ENCODE assay signal across 11 mouse cellular contexts in the genomic region with DNA sequence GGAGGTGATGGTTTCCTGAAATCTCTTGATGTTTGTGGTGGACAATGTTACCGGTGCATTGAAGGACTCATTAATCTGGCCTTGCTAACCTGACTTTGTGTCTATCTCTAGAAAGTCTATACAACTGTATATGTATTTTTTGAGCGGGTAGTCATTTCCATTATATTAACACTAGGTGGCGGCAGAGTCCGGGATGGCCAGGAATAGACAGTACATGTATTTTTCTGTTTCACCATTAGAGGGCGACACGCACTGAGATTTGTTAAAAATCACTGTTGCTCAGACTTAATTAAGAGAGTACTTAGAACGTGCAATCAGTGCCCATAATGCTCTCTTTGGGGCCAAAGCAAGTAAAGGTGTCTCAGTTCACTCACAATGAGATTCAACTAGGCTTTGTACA.
DNase-seq lines count a peak whose midpoint lies in the region; ATAC-seq and TF ChIP-seq lines count a peak whose summit lies in the region.
"Had no signal": no experiment of that assay in that cellular context is flagged by ENCODE, and none has a peak within 500 bp of the region (broad histone marks: within the 10 kb centered on the region; RNA-seq: fewer than 3 reads in every experiment).

No protein-coding gene starts in this region.

- TF ChIP-seq RAD21 in MEL (IDR thresholded peaks at IDR 0.05; ENCODE audit: low read depth, low read length), result peak; percentile 73

- H3K36me3 ChIP-seq in hindbrain, embryonic 11.5 days (ENCODE audit: control insufficient read depth, insufficient read depth, low read length), result no peaks in the 10 kb centered on the region
- no peaks in the 10 kb centered on the region for H3K36me3 ChIP-seq in hindbrain, embryonic 16.5 days (ENCODE audit: control insufficient read depth, insufficient read depth, low read length)
- no peaks in the 10 kb centered on the region for H3K36me3 ChIP-seq in MEL (ENCODE audit: control insufficient read depth in 1 of 2, insufficient read depth in 2 of 2, low read length in 2 of 2)
- H3K36me3 ChIP-seq: forebrain, embryonic 10.5 days had no signal

- TF ChIP-seq EP300 in MEL (IDR thresholded peaks at IDR 0.05; ENCODE audit: low read depth in 1 of 2, low read length in 2 of 2), result no peak

- H3K4me3 ChIP-seq in hindbrain, embryonic 11.5 days (ENCODE audit: low read depth, low read length), result no peak overlapping the region
- no peak overlapping the region for H3K4me3 ChIP-seq in hindbrain, embryonic 16.5 days (ENCODE audit: low read length)
- no peak overlapping the region for H3K4me3 ChIP-seq in MEL (ENCODE audit: control insufficient read depth in 1 of 2, insufficient read depth in 1 of 2, low read depth in 2 of 2, low read length in 2 of 2)
- H3K4me3 ChIP-seq: forebrain, embryonic 10.5 days had no signal

- no peaks in the 10 kb centered on the region for H3K79me2 ChIP-seq in MEL (ENCODE audit: control insufficient read depth, insufficient read depth, low read length, poor library complexity)

- no peak for TF ChIP-seq POLR2A in MEL (IDR thresholded peaks at IDR 0.05; ENCODE audit: control insufficient read depth in 1 of 2, insufficient read depth in 1 of 2, low read depth in 1 of 2, low read length in 2 of 2, poor library complexity in 1 of 2)

- DNase-seq in hindbrain, embryonic 11.5 days (ENCODE audit: low spot score), result peak; percentile 6
- DNase-seq in 416B (ENCODE audit: low read depth), result peak; percentile 43
- DNase-seq in MEL (ENCODE audit: low read depth, low spot score), result peak; percentile 48
- peak; percentile 1 for DNase-seq in embryo, embryonic 9.5 days (ENCODE audit: extremely low spot score)
- no peak for DNase-seq in right cerebral cortex, postnatal 14 days
- no peak for DNase-seq in adrenal gland, postnatal 25 days
- DNase-seq: left cerebral cortex, postnatal 4 days; lung, postnatal 10 days had no signal

- no peak overlapping the region for H3K27ac ChIP-seq in hindbrain, embryonic 11.5 days (ENCODE audit: low read depth, low read length)
- H3K27ac ChIP-seq in hindbrain, embryonic 16.5 days (ENCODE audit: low read depth, low read length), result no peak overlapping the region
- H3K27ac ChIP-seq in MEL (ENCODE audit: control insufficient read depth, low read depth, low read length), result no peak overlapping the region
- H3K27ac ChIP-seq: forebrain, embryonic 10.5 days had no signal

- no peak overlapping the region for H3K9ac ChIP-seq in hindbrain, embryonic 11.5 days (ENCODE audit: low read depth, low read length)
- no peak overlapping the region for H3K9ac ChIP-seq in hindbrain, embryonic 16.5 days (ENCODE audit: low read depth, low read length)
- no peak overlapping the region for H3K9ac ChIP-seq in MEL (ENCODE audit: control insufficient read depth, low read depth, low read length, poor library complexity, severe bottlenecking)

- no peak overlapping the region for H3K4me2 ChIP-seq in hindbrain, embryonic 11.5 days (replicated peaks; ENCODE audit: low read depth, low read length)
- H3K4me2 ChIP-seq in hindbrain, embryonic 16.5 days (ENCODE audit: low read length), result no peak overlapping the region

- peak; percentile 29 to 98 (median 69) for TF ChIP-seq CTCF in MEL (IDR thresholded peaks at IDR 0.05 in 2 of 3, conservative IDR thresholded peaks at IDR 0.05 in 1 of 3; ENCODE audit: control insufficient read depth in 1 of 3, insufficient read depth in 1 of 3, low read depth in 2 of 3, low read length in 3 of 3, poor library complexity in 1 of 3, severe bottlenecking in 1 of 3)

- 53% methylated on average over 7 of the region's 7 CpGs for WGBS in hindbrain, embryonic 11.5 days
- WGBS in hindbrain, embryonic 16.5 days, result 58% methylated on average over 7 of the region's 7 CpGs

- no peaks in the 10 kb centered on the region for H3K27me3 ChIP-seq in hindbrain, embryonic 11.5 days (ENCODE audit: control insufficient read depth, insufficient read depth, low read length)
- no peaks in the 10 kb centered on the region for H3K27me3 ChIP-seq in hindbrain, embryonic 16.5 days (replicated peaks; ENCODE audit: control insufficient read depth, insufficient read depth, low read length)
- H3K27me3 ChIP-seq in MEL (ENCODE audit: control insufficient read depth in 1 of 2, insufficient read depth in 2 of 2, low read length in 2 of 2), result no peaks in the 10 kb centered on the region

- H3K4me1 ChIP-seq in hindbrain, embryonic 11.5 days (replicated peaks; ENCODE audit: control insufficient read depth, insufficient read depth, low read length), result no peaks in the 10 kb centered on the region
- no peaks in the 10 kb centered on the region for H3K4me1 ChIP-seq in hindbrain, embryonic 16.5 days (ENCODE audit: control insufficient read depth, insufficient read depth, low read depth, low read length)
- no peaks in the 10 kb centered on the region for H3K4me1 ChIP-seq in MEL (ENCODE audit: control insufficient read depth in 1 of 2, insufficient read depth in 2 of 2, low read length in 2 of 2)
- H3K4me1 ChIP-seq: forebrain, embryonic 10.5 days had no signal

- no peak for ATAC-seq in hindbrain, embryonic 11.5 days (ENCODE audit: low FRiP score)
- no peak for ATAC-seq in hindbrain, embryonic 16.5 days
- ATAC-seq in frontal cortex, adult (ENCODE audit: low TSS enrichment), result no peak

- no peaks in the 10 kb centered on the region for H3K9me3 ChIP-seq in hindbrain, embryonic 11.5 days (ENCODE audit: control insufficient read depth, low read length)
- no peaks in the 10 kb centered on the region for H3K9me3 ChIP-seq in hindbrain, embryonic 16.5 days (ENCODE audit: control insufficient read depth, low read length)
- H3K9me3 ChIP-seq in MEL (replicated peaks; ENCODE audit: insufficient read depth, low read length), result no peaks in the 10 kb centered on the region
- H3K9me3 ChIP-seq: forebrain, embryonic 10.5 days had no signal

TF ChIP-seq in MEL, 35 proteins besides CTCF, POLR2A, EP300 and RAD21:
- TF ChIP-seq TCF12 (IDR thresholded peaks at IDR 0.05; ENCODE audit: low read depth, low read length), result no peak
- no peak for TF ChIP-seq ZKSCAN1 (IDR thresholded peaks at IDR 0.05; ENCODE audit: low read depth, low read length)
- TF ChIP-seq SMC3 (IDR thresholded peaks at IDR 0.05; ENCODE audit: low read depth, low read length), result peak; percentile 63
- peak; percentile 35; the same call in 1 of the 2 replicates for TF ChIP-seq ZC3H11A (IDR thresholded peaks at IDR 0.05; ENCODE audit: low read depth, low read length)
- TF ChIP-seq BHLHE40 (IDR thresholded peaks at IDR 0.05; ENCODE audit: borderline replicate concordance, low read depth, low read length), result no peak
- no peak for TF ChIP-seq MAZ (IDR thresholded peaks at IDR 0.05; ENCODE audit: low read depth, low read length)

Comparison
In these comparisons a context has a peak if more than half of its experiments do, and no peak if none do; other contexts are left out.
1. DNase-seq: peak in hindbrain, embryonic 11.5 days (single experiment), 416B (single experiment), MEL (single experiment) and embryo, embryonic 9.5 days (single experiment); none in right cerebral cortex, postnatal 14 days (single experiment) and adrenal gland, postnatal 25 days (single experiment).